Mouse (Mus musculus) CD4-positive helper T cell, adult 2 months (primary cell): ENCODE data around the gene Zfp420.
"Not testable (repeated sequence)": the region's sequence is repeated elsewhere in the genome, so short reads cannot be mapped to it uniquely, and the experiment has no call there.

ENCODE experiments used
- DNase-seq: peaks from one replicate; pipeline ENCODE4 v3.0.0-alpha.2; 2012; ENCODE audit warnings: low read depth, missing footprints, low spot score

The Zfp420 gene

DNA sequence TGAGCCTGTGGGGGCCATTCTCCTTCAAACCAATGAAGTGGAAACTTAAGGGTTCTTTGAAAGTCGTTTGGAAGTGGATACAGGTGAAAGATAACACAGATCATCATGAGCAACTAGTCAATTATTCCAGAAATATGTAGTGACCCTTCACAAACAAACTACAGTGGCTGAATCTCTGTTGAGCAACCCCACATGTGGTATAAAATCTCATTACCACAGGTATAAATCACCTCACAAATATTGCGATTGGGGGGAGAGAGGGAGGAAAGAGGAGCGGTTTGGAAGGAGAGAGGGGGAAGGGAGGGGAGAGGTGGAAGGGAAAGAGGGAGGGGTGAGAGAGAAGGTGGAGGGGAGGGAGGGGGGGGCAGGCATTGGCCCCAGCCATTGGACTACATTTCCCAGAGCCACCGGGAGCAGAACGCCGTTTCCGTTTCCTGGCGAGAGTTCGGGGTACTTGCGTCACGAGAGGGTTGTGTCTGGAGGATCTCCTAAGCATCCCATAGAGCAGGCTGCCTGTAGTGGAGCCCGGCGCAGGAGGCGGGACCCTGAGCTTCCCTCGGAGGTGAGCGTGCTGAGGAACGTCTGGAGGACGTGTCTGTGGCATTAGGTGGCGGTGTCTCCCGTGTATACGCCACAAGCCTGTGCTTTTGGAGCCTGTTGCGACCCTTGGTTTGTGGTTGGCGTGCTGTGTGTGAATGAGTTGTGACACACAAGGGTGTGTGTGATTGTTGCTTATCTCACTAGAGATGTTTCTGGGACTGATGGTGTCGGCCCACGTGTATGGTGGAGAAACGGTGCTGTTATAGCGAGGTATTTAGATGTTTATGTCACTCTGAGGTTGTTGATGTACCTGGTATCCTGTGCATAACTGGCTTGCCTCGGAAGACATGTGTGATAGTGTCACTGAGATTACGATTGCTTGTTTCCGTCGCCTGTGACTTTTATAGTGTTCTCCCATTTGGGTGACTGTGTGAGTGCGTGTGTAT, at the start of gene Zfp420:
Zfp420 (plus strand) TSS at position 448 of the 986 bp plus-strand sequence.
- peak; percentile 89 for DNase-seq

DNA sequence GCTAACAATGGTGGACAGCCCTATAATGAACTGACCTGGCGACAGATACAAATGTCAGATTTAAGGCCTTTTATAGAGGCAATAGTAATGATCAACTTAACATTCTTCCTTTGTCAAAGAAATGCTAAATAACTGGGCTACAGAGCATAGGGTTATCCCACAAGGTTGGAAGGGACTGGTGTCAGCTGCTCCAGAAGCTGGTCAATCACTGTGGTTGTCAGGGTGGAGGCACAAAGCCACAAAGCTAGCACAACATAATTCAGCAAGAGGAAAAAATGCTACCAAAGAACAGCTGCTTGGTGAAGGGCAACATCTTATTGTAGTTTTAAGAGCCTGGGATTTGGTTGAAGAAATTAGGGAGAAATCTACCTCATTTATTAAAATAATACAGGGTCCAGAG, 47.5 kb upstream of the Zfp420 start:
- DNase-seq, result no peak

DNA sequence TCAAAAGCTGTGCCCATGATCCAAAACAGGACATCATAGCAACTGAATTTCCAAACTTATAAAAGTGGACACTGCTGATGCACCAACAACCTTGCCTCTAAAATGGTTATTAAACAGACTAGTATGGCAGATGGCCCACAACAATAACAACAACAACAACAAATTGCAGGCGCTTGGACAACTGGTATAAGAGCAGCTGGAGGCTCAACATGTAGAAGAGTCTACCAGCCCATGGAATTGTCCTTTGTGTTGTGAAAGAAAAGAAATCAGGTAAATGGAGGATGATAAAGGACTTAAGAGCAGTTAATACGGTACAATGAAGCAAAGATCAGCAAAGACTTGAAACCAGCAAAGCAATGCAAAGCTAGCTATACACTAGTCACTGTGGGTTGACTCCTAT, 45.4 kb upstream of the Zfp420 start:
- no peak for DNase-seq

DNA sequence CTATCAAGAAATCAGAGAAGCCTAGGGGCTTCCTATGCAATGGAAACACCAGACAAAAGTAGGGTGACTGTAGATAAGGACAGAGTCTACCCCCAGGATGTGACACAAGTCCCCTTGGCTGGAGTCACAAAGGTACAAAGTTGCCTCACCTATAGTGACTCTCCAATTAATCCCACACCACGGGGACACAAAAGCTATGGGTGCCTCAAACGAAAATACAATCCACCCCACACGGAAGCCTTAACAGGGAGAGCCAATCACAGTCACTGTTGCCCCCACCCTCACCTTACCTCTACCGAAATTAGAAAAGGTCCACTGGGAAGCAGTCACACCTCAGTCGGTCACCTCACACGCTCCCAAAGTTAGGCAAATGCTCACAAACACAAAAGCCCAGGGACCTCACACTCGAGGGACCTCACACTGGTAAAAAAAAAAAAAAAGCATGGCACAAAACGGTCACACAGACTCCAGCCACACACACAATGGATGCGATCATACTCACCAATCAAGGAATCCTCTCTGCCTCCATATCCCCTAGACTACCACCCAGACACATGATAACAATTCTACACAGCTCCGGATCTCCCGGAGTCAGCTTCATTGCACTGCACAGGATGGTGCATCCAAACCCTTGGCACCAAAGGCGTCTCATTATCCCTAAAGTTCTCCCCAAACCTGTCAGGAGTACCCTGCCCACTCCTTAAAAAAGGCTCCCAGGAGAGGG, 44.6 kb upstream of the Zfp420 start:
- no peak for DNase-seq

DNA sequence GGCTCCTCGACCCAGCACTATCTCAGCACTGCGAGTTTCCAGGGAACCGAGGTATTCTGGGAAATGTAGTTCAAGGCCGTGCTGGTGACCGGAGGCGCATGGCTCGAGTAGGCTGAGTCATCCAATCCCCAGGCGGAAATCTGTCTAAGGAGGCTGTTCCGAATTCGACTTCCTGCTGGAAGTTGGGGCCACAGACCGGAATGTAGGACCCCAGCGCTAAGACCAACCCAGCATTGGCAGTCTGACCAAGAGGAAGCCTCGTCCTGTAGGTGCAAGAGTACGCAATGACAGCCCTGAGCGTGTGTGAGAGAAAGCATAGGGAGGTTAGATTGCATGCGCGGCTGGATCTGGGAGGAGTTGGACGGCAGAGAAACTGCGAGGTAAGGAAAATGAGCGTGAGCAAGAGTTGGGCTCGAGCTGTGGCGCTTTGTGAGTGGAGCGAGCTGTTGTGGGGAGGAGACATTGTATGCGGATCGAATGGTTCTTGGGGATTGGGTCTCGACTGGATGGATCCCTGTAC, 43.8 kb upstream of the Zfp420 start, which contains the start of gene Zfp790:
Zfp790 (plus strand) TSS at position 205 of the 520 bp plus-strand sequence.
- peak; percentile 91 for DNase-seq

DNA sequence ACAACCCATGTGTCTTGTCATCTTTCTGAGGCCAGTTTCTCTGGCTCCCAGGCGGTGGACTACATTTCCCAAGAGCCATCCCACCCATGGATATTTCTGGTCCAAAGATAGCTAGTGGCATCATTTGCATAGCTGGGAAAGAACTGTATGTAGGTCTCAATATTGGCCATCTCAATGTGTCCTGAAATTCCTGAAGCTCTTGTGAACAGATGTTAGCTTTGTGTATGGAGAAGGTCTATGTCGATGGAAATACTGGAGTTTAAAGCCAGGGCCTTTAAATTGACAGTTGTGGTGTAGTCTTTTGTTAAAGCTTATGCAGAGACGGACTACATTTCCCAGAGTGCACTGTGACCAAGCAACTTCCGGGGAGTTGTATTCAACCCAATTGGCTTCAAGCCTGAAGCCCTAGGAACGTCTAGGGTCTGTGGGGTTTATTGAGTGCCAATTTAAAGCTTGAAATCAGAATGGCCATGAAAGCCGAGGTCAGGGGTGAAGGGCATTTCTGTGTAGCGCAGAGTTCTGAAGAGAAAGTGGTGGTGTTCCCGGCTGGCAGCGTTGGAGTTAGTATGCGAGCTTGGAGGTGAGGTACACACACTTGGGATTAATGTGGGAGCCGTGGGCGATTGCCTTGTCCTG, 41.0 kb upstream of the Zfp420 start:
- DNase-seq, result peak; percentile 82

DNA sequence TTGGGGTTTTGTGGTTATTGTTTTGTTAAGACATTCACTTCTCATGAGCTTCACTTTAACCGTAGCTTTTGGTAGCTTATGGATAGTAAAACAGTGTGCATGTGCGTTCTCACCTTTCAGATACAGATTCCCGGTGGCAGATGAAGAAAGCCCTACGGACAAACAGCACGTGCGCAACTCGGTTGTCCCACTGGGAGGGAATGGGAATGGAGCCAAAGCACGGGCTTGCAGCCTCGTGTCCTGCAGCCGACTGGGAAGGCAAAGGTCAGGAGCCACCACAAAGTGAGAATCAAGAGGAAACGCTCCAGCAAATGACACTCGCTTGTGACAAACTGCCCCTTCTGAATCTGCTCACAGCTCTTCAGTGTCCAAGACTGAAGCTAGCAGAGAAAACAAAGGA, 31.8 kb upstream of the Zfp420 start:
- no peak for DNase-seq

DNA sequence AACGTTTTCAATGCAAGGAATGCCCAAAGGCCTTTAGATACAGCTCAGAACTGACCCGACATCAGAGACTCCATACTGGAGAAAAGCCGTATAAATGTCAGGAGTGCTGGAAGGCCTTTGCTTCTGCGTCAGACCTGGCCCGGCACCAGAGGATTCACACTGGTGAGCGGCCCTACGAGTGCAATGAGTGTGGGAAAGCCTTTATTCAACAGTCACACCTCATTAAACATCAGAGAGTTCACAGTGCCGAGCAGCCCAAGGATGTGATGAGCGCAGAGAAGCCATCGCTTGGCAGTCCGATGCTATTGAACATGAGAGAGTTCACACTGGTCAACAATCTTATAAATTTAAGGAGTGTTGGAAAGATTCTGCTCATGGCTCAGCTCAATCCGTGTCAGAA, 30.0 kb upstream of the Zfp420 start:
- DNase-seq, result no peak

DNA sequence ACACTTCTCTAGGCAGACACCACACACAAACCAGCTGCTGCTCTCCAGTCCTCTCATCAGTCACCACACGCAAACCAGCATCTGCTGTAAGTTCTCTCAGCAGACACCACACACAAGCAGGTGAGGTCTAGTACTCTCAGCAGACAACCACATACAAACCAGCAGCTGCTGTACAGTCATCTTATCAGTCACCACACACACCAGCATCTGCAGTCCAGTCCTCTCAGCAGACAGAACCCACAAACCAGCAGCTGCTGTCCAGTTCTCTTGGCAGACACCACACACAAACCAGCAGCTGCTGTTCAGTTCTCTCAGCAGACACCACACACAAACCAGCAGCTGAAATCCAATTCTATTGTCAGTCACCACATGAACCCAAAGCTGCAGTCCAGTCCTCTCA, 23.0 kb upstream of the Zfp420 start:
- no peak for DNase-seq

DNA sequence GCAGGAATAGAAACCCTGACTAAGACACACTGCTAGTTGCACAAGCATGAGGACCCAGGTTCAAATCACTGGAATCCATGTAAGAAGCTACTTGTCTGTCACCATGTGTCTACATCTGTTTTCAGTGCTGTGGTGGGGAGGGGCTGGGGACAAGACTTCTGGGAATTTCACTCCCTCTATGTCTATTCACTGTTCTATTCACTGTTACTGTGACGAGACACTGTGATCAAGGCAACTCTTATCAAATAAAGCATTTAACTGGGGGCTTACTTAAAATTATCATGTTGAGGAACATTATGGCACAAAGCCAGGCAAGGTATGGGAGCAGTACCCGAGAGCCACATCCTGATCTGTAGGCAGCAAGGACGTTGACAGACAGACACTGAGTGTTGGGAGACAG, 20.5 kb upstream of the Zfp420 start:
- DNase-seq, result no peak

DNA sequence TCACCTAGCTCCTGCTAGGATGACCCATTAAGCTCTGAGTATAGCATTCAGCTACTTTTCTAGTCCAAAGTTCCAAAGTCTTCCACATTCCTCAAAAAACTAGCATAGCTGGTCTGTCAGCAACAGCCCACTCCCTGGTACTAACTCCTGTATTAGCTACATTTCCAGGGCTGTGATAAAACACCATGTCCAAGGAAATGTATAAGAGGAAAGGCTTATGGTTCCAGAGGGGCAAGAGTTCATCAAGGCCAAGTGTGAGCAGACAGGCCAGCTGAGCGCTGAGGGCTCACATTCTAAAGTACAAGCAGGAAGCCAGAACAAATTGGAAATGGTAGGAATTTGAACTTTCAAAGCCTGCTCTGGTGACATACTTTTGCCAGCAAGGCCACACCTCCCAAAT, 17.7 kb upstream of the Zfp420 start:
- no peak for DNase-seq

DNA sequence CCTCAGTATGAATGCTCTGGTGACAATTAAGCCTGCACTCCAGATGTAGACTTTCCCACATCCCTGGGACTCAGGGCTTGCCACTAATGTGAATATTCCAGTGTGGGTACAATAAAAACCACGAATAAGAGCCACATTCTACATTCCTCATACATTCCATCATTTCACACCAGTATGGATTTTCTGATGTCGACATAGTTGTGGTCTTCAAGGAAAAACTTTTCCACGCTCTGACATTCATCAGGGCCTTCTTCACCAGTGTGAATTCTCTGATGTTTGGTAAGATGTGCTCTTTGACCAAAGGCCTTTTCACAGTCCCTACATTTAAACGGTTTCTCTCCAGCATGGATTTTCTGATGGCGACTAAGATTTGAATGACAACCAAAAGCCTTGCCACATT, 15.2 kb upstream of the Zfp420 start:
- no peak for DNase-seq

DNA sequence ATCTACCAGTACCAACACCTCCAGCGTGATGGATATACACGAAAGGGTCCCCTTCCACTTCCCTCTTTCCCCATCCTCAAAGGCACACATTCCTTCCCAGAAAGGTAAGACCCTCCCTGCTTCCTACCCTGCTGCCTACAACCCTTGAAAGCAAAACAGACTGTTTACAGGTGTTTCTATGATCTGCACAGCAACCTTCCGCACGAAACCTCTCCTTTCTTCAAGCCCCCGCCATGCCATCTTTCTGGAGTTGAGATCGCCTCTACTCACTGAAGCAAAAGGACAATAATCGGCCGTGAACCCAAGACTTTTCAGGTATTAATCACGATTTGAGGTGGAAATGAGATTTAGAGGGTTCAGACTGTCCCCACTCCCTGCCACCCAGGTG, 7.0 kb upstream of the Zfp420 start:
- no peak for DNase-seq

DNA sequence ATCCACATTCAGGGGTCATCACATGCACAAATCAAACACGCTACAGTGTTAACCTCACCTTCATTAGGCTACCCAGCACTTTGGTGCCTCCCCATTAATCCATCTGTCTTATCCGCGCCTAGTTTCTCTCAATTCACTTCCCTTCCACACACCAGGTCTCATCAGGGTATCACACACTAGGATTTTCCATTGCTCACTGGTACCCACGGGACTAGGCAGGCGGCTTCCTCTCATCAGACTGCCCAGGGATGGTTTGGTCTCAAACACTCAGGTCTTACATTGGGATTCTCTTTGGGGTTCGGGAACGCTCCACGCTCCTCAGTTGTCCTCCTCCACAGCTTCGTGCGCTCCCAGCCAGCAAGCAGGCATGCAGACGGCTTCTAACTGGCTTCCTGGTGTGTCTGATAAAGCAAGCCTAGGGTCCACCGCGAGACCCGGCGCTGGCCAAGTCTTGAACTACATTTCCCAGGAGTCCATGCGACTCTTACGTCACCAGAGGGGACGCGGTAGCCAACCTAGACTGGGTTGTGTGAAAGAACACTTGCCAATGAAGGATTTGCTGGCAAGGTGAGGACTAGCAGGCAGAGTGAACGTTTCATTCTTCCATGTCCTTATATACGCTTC, 6.4 kb upstream of the Zfp420 start, which contains the start of gene Zfp940:
Zfp940 (minus strand) TSS at position 451 of the 624 bp plus-strand sequence.
- DNase-seq, result peak; percentile 87

DNA sequence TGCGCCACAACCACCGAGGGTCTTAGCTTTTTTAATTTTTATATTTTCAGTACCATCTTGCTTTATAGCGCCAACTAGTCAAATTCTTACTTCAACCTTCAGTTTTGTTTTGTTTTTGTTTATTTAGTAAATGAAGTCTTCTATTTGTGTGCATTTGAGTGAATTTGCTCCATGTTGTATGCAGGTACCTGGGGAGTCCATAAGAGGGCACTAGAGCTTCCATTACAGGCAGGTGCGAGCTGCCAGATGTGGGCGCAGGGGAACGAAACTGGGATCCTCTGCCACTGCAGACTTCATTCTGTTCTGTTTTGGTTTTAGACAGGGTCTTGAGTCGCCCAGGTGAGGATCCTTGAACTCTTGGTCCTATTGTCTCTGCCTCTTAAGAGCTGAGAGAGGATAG, 1.9 kb downstream of the Zfp420 start:
- DNase-seq, result no peak

DNA sequence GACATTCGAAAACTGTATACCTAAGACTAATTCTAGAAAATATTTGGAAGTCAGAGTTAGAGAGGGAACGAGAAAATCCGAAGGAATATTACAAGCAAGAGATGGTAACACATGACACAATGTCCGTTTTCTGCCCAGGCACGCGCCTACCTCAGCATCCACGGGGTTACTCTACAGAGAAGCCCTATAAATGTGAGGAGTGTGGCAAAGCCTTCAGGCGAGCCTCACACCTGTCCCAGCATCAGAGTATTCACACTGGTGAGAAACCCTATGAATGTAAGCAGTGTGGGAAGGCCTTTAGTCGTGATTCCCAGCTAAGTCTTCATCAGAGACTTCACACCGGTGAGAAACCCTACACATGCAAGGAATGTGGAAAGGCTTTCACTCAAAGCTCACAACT, 14.5 kb downstream of the Zfp420 start:
- DNase-seq, result no peak

DNA sequence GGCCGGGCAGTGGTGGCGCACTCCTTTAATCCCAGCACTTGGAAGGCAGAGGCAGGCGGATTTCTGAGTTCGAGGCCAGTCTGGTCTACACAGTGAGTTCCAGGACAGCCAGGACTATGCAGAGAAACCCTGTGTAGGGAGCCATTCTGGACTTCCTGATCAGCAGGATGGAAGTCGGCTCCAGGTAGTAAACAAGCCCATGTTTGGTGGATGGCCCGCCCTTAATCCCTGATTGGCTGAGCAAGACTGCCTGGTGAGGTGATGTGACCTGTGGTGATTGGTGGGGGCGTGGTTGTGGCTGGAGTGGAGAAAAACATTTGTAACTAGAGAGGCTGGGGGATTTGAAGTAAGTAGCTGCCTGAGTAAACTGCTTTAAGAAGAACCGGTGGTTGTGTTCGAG, 17.8 kb downstream of the Zfp420 start:
- DNase-seq, result not testable (repeated sequence)

DNA sequence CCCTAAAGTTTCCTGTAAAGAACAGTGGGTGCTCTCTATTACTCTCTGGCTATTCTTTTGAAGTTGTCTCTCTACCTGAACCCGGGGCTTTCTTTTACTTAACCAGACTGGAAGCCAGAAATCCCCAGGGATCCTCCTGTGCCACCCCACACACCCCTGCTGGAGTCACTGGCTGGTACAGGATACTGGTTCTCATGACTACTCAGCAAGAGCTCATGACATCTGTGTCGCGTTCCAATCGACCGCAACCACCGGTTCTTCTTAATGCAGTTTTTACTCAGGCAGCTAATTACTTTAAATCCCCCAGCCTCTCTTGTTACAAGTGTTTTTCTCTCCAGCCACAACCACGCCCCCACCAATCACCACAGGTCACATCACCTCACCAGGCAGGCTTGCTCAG, 20.3 kb downstream of the Zfp420 start:
- DNase-seq, result no peak

DNA sequence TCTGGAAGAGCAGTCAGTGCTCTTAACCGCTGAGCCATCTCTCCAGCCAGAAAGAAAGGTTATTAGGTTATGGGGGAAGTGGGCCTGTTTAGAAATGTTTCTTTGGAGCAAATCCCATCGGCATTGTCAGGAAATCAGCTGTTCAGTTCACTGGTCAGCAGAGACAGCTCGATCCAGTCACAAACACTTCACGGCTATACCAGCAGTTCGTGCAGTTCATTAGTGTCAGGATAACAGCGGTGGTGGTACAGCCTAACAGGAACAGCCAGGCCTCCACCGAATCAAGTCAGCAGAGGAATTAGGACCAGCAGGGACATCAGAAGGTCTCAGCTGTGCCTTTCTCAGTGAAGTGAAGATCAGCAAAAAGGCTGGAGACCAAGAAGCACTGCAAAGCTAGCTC, 21.1 kb downstream of the Zfp420 start:
- DNase-seq, result no peak

DNA sequence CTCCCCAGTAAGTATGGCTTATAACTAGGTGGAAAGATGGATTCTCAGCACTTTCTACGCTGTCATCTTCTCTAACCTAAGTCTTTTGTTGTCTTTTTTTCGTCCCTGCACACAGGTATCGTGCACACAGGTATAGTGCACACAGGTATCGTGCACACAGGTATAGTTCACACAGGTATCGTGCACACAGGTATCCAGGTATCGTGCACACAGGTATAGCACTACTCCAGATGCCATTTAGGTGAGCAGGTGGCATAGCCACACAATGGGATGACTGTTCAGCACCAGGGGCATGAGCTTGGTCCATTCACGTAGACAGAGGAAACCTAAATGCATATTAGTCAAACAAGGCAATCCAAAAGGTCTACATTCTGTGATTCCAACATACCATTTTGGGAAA, 30.7 kb downstream of the Zfp420 start:
- DNase-seq, result no peak

DNA sequence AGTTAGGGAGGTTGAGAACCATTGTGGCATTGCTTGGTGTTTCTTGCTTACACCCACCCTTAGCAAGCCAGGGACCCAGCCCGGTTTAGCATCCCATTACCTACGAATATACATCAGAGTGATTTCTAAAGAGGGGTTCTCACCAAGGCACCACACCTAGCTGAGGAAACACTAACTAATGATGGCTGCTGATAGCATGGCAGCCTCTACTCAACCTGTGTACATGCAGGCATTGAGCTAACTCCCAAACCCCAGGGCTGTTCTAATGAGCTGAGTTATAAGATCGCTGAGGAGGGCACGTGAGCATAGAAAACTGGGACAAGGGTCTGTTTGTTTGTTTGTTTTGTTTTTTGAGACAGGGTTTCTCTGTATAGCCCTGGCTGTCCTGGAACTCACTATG, 33.0 kb downstream of the Zfp420 start:
- DNase-seq, result no peak
